Mouse (Mus musculus) kidney, adult 2 months (tissue): Measurements from ENCODE around the gene Myom3.

Experiments used
- CTCF ChIP-seq: fragments of 200-500 bp; conservative IDR thresholded peaks from 2 replicates; pipeline ENCODE4 v1.5.1; 2011; ENCODE audit warnings: low read depth, mild to moderate bottlenecking, control low read depth, low read length, moderate library complexity, mixed read lengths; ENCODE audit not compliant: insufficient read depth, insufficient read length
- POLR2A ChIP-seq: fragments of 200-500 bp; IDR thresholded peaks from one replicate; pipeline ENCODE4 v1.6.1; 2011; ENCODE audit warnings: low read depth, low read length, control low read depth

GRCm38 (mm10) chr4:135821772-135822171 lies 62.3 kb downstream of the Myom3 start:
- TF ChIP-seq POLR2A (no peak), CTCF (no peak)
